Mouse (Mus musculus): ENCODE measurements at regions not wholly inside any gene's neighbourhood (a gene's known extent, or its start where the extent isn't known, plus 50 kb on each side); places are given as distances from the start of the nearest gene placed in this dataset.

DNA sequence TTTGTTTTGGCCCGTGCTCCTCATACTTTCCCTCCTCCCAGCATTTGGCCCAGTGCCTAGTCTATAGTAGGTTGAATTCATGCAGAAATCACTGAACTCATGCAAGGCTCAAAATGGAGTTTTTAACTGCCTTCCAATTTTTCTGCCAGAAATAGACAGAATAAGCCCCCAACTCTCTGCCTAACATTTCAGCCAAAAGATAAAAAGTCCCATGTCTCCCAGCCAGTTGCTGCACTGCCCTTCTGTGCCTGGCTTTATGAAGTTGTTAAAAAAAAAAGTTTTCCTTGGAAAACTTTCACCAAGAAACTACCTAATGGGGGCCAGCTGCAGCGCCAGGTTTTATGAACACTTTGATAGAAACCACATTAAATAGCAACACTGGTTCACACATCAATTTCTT, 222.0 kb downstream of the Zic3 start:
- no peak for DNase-seq

DNA sequence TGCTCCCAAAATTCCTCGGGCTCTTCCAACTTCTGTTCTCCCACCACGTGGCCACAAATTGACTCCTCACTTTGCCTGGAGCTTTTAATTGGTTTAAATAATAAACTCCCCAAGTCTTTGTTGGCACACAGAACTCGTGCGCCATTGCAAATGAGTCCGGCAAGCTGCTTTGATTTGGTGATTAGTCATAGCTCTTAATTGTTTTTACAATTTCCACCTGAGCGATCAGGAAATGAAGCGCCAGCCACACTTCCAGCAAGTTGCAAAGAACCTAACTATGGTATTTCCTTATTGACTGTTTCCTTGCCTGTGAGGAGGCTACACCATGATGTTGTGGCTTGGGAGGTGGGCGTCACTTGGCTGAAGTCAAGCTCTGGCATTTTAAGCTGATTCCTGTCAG, 233.5 kb downstream of the Zic3 start:
- DNase-seq = peak; percentile 1

DNA sequence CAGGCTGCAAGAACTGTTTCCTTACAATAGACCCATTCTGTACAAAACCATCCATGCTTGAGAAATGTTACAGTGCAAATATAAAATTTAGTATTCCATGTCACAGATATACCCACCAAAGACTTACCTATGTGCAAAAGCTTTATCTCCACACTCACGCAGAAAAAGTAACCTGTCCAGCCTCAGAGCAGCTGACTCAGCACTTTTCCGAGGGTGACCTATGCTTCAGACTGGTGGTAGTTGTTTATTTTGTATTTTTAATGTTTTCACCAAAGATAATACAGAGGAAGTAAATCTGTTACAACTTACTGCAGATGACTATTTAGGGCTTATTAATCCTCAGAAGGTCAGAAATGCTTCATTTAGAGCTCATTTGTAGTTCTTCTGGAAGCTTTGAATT, 260.4 kb downstream of the Zic3 start:
- no peak for DNase-seq

DNA sequence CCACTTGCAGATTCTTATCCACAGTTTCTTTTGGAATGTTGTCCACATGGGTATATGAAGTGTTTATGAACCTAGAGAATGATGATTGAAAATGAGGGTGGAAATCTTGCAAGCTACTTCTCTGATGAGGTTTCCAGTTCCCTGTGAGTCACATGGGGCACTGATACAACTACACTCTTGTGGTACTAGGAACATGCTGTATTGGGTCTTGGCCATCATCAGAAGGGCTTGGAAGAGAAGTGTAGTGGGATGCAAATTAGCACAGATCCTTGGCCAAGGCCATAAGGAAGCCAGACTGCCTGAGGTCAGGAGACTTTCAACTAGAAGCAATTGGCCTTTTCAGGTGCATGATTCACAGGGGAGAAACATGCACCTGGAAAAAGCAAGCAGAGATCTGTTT, 300.3 kb downstream of the Zic3 start:
- no peak for DNase-seq

DNA sequence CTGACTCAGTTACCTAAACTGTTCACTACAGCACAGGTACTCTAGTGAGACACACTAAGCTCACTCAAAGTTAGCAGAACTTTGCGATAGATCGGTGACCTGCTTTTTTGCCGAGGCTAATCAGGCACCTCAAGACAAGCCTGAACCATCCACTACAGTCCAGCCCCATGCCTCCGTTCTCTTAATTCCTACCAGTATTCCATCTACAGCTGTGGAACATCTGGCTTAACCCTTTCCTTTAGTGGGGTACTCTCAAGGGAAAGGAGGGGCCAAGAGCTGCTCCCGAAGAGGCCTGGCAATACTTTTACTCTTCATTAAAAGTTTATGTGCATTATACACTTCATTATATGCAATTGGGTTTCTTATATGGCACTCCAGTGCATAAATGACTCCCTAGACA, 329.1 kb downstream of the Zic3 start:
- DNase-seq = no peak

DNA sequence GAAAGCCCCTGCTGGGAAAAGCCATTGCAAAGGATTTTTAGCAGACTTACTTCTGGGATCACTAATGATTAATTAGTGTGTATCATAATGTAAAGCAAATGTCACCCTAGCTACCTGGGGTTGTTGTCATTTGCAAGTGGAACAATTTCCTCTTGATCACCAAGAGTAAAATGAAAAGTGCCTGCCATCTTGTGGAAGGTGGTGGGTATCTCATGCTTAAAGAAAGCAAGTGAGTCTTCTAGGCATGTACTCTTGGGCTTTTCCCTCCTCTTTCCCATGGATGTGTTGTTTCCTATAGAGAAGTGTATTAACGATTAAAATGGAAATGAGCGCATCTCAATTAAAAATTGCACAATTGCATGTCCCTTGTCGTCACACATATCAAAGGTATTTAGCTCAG, 355.4 kb downstream of the Zic3 start:
- peak; percentile 40 for DNase-seq
